Mouse (Mus musculus) midbrain, embryonic 12.5 days (tissue): ENCODE measurements at regions not wholly inside any gene's neighbourhood (a gene's known extent, or its start where the extent isn't known, plus 50 kb on each side); places are given as distances from the start of the nearest gene placed in this dataset.

Experiments used
- ATAC-seq: fragments of 200-750 bp; cut with Nextera tagmentation; 2 replicates; pipeline ENCODE4 v1.8.0; 2017; ENCODE audit warnings: low read depth, moderate TSS enrichment, moderate library complexity; ENCODE audit not compliant: low FRiP score
- H3K27ac ChIP-seq: fragments of 300-500 bp; sonication (generic); replicated peaks from 2 replicates; pipeline ENCODE4 v1.5.1; 2016; ENCODE audit warnings: mild to moderate bottlenecking
- H3K27me3 ChIP-seq: fragments of 300-500 bp; sonication (generic); 2 replicates; pipeline ENCODE4 v1.6.1; 2016; ENCODE audit warnings: mild to moderate bottlenecking
- H3K36me3 ChIP-seq: fragments of 300-500 bp; sonication (generic); 2 replicates; pipeline ENCODE4 v1.6.1; 2016
- H3K4me1 ChIP-seq: fragments of 300-500 bp; sonication (generic); 2 replicates; pipeline ENCODE4 v1.6.1; 2016
- H3K4me2 ChIP-seq: fragments of 300-500 bp; sonication (generic); replicated peaks from 2 replicates; pipeline ENCODE4 v1.6.1; 2016; ENCODE audit warnings: mild to moderate bottlenecking, moderate library complexity
- H3K4me3 ChIP-seq: fragments of 300-500 bp; sonication (generic); 2 replicates; pipeline ENCODE4 v1.5.1; 2016; ENCODE audit warnings: mild to moderate bottlenecking
- H3K9ac ChIP-seq: fragments of 300-500 bp; sonication (generic); replicated peaks from 2 replicates; pipeline ENCODE4 v1.6.1; 2016; ENCODE audit warnings: mild to moderate bottlenecking, moderate library complexity
- H3K9me3 ChIP-seq: fragments of 300-500 bp; sonication (generic); 2 replicates; pipeline ENCODE4 v1.6.1; 2016; ENCODE audit warnings: mild to moderate bottlenecking
- WGBS: fragments of 180-500 bp; shearing (Covaris S2); methylation state at CpG from one replicate; pipeline ENCODE4 v1.1.7; 2016; 5-methylcytosine and 5-hydroxymethylcytosine counted together

DNA sequence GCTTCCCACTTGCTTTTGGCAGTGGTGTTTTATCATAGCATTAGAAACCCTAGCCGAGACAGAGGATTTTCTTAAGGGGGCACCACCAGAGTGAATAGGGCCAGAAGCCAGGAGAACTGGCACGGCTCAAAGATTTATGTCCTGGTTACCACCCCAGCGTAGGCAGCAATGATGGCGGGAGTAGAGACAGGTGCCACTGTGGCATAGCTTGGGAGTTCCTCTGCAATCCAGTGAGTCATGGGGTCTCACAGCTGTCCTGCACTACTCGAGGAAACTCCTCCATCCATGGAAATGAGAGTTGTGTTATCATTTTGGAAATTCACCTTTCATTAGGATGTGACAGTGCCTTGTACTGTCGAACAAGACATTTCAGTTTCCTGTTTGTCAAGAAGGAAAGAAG is 169.6 kb downstream of the Inhbb start:
- ATAC-seq: no peak
- WGBS: 92% methylated on average over 6 of the region's 6 CpGs
- H3K9ac ChIP-seq: no peak overlapping the region

DNA sequence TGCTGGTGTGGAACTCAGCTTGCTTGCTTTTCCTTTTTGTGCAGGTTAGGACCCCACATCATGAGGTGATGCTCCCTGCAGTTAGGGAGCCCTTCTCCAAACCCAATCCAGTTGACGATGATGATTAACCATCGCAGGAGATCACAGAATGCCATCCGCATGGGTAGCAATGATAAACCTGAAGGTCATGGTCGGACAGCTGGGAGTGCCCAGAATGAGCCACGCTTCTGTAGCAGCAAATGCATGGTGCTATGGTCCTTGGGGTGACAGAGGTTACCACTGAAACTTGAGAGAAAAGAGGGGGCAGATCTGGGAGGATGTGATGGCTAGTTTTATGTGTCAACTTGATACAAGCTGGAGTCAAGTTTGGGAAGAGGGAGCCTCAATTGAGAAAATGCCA is 170.3 kb downstream of the Inhbb start:
- Histone ChIP-seq H3K9me3 (no peaks in the 10 kb centered on the region), H3K4me3 (no peak overlapping the region), H3K27ac (no peak overlapping the region), H3K27me3 (peaks cover 1% of the 10 kb centered on the region; the same call in 1 of the 2 replicates), H3K9ac (no peak overlapping the region), H3K36me3 (no peaks in the 10 kb centered on the region), H3K4me2 (no peak overlapping the region), H3K4me1 (peaks cover 4% of the 10 kb centered on the region; the same call in 1 of the 2 replicates)
- 89% methylated on average over 5 of the region's 5 CpGs for WGBS
- no peak for ATAC-seq

More for the DNA sequence above, 169.6 kb downstream of the Inhbb start:
- Histone ChIP-seq H3K4me1 (peaks cover 6% of the 10 kb centered on the region; the same call in 1 of the 2 replicates), H3K4me3 (no peak overlapping the region), H3K27me3 (peaks cover 7% of the 10 kb centered on the region; the same call in 1 of the 2 replicates), H3K36me3 (no peaks in the 10 kb centered on the region), H3K27ac (no peak overlapping the region), H3K9me3 (no peaks in the 10 kb centered on the region), H3K4me2 (no peak overlapping the region)

DNA sequence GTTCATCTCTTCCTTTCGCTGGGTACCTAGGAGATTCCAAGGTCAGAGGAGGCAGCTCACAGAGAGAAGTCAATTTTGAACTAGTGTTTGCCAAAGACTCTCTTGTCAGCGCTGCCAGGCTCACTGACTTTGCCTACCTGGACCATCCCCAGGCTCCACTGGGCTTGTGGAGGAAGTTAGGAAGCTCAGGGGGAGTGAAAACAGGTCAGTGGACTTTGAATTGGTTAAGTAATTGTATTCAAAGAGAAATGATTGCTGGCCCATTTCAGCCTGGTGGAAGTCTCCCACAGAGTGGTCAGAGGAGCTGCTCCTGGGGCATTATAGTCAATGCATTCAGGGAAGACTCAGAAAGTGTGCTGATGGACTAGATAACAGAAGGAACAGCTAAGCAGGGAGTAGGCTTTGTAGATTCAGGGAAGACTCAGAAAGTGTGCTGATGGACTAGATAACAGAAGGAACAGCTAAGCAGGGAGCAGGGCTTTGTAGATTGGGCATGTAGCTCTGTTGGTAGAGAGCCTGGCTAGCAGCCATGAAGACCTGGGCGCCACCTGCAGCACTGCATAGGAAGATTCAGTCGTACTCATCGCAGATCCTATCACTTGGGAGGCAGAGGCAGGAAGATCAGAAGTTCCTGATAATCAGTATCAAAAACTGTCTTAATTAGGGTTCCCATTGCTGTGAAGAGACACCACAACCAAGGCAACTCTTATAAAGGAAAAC is 173.1 kb downstream of the Inhbb start:
- 86% methylated on average over 5 of the region's 5 CpGs for WGBS
- no peaks in the 10 kb centered on the region for H3K27me3 ChIP-seq
- no peak overlapping the region for H3K4me3 ChIP-seq
- H3K4me2 ChIP-seq: no peak overlapping the region
- H3K36me3 ChIP-seq: no peaks in the 10 kb centered on the region
- H3K4me1 ChIP-seq: no peaks in the 10 kb centered on the region
- no peak for ATAC-seq
- H3K9ac ChIP-seq: no peak overlapping the region
- H3K9me3 ChIP-seq: no peaks in the 10 kb centered on the region
- no peak overlapping the region for H3K27ac ChIP-seq

DNA sequence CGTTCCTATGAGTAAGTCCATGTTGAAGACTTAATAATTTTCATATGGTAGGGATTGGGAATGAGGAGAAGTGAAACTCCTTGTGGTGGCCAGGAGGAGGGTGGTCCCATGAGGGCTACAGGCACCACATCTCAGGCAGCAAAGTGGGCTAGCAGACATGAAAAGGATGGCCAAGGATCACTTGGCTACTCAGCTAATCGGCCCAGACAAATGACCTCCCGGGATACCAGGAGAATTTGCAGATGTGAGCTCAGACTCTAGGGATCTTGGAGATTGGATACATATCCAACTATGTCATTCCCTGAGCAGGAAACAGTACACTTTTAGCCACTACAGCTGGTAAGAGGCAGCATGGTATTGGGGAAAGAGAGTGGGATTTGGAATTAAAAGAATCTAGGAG is 174.9 kb downstream of the Inhbb start:
- no peak for ATAC-seq
- H3K9ac ChIP-seq: no peak overlapping the region
- H3K27me3 ChIP-seq: no peaks in the 10 kb centered on the region
- H3K4me1 ChIP-seq: no peaks in the 10 kb centered on the region
- H3K4me2 ChIP-seq: no peak overlapping the region
- no peaks in the 10 kb centered on the region for H3K9me3 ChIP-seq
- H3K4me3 ChIP-seq: no peak overlapping the region
- WGBS: 85% methylated on average over 3 of the region's 3 CpGs
- no peak overlapping the region for H3K27ac ChIP-seq
- no peaks in the 10 kb centered on the region for H3K36me3 ChIP-seq

DNA sequence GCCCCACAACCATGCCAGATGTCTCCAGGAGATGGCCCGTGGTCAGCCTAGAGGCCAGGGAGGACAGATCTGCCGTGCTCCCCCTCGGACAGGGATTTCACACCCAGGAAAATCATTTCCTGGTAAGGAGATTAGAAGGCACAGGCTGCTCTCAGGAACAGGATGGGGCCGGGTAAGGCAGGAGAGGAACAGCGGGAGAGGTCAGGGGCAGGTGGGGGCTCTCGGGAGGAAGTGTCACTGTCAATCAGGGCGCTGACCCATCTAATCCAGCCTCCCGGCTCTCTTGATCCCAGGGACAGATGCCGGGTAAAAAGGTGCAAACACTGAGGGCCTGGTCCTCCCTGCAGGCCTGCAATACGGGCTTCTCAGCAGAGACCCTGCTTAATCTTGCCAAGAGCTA is 183.6 kb downstream of the Inhbb start:
- Histone ChIP-seq H3K9ac (no peak overlapping the region), H3K4me2 (no peak overlapping the region), H3K4me1 (0 out of 2 replicates have a peak, but pooled peaks cover 2% of the 10 kb centered on the region), H3K27me3 (no peaks in the 10 kb centered on the region), H3K9me3 (no peaks in the 10 kb centered on the region), H3K27ac (no peak overlapping the region), H3K4me3 (no peak overlapping the region), H3K36me3 (no peaks in the 10 kb centered on the region)
- WGBS: 32% methylated on average over 10 of the region's 10 CpGs
- no peak for ATAC-seq

DNA sequence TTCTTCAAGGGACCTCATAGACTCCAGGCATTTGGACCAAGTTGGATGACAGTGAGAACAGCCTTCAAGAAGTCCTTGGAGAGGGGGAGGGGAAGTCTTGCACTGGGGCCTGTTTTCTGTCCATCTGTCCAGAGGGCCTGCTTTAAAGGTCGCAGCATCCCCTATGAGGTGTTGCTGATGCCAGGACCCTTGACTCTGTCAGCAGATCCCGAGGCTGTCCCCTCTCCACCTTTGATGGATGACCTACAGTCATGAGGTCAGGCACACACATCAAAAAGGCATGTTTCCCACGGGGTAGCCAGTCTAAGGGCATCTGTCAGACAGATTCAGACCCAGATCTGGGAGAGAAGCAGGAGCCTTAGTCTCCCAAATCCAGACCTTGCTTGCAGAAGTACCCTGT is 183.4 kb upstream of the Gli2 start:
- peaks cover 5% of the 10 kb centered on the region; the same call in 1 of the 2 replicates for H3K9me3 ChIP-seq

DNA sequence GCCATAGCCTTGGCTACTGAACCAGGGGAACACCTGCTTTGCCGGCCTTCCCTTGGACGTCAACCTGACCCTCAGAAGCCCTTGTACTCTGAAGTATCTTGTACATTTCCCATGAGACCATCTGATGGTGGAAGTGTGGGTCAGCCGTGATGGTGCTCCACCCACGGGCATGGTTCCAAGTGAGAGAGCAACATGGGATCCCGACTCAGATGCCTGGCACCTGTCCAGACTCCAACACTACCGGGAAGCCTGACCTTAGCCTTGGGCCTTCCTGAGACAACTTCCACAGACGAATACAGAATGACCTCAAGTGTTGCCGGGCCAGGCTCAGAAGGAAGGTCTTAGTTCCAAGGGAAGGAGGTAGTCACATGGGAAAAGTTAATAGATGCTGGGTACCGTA is 181.0 kb upstream of the Gli2 start:
- no peak for ATAC-seq
- Histone ChIP-seq H3K36me3 (no peaks in the 10 kb centered on the region), H3K9me3 (peaks cover 5% of the 10 kb centered on the region; the same call in 1 of the 2 replicates)

More for the DNA sequence above, 183.4 kb upstream of the Gli2 start:
- Histone ChIP-seq H3K4me2 (no peak overlapping the region), H3K27ac (no peak overlapping the region), H3K4me1 (0 out of 2 replicates have a peak, but pooled peaks cover 2% of the 10 kb centered on the region), H3K36me3 (no peaks in the 10 kb centered on the region), H3K27me3 (no peaks in the 10 kb centered on the region), H3K4me3 (no peak overlapping the region), H3K9ac (no peak overlapping the region)
- no peak for ATAC-seq
- 72% methylated on average over 3 of the region's 3 CpGs for WGBS

DNA sequence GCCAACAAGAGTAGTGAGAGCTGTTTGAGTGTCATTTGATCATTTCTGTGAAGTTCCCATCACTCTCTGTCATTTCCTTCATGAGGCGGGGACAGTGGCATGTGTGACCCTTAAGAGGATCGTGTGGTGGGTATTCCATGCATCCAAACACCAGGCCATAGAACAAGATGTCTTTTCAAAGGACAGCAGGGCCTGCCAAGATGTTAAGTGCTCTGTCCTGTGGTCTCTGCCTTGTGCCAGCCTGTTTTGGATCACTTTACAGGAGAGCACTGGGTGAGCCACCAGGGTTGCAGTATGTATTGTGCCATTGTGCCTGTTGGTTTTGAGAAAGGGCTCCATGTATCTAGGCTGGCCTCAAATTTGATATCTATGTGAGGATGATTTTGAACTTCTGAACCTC is 173.6 kb upstream of the Gli2 start:
- Histone ChIP-seq H3K4me3 (no peak overlapping the region), H3K9me3 (no peaks in the 10 kb centered on the region), H3K27ac (no peak overlapping the region), H3K27me3 (no peaks in the 10 kb centered on the region), H3K4me1 (no peaks in the 10 kb centered on the region), H3K36me3 (no peaks in the 10 kb centered on the region), H3K9ac (no peak overlapping the region), H3K4me2 (no peak overlapping the region)
- 88% methylated on average over 2 of the region's 2 CpGs for WGBS
- ATAC-seq: no peak

More for the DNA sequence above, 181.0 kb upstream of the Gli2 start:
- Histone ChIP-seq H3K4me2 (no peak overlapping the region), H3K27ac (no peak overlapping the region), H3K4me3 (no peak overlapping the region), H3K4me1 (0 out of 2 replicates have a peak, but pooled peaks cover 2% of the 10 kb centered on the region), H3K27me3 (no peaks in the 10 kb centered on the region), H3K9ac (no peak overlapping the region)
- 87% methylated on average over 9 of the region's 9 CpGs for WGBS

DNA sequence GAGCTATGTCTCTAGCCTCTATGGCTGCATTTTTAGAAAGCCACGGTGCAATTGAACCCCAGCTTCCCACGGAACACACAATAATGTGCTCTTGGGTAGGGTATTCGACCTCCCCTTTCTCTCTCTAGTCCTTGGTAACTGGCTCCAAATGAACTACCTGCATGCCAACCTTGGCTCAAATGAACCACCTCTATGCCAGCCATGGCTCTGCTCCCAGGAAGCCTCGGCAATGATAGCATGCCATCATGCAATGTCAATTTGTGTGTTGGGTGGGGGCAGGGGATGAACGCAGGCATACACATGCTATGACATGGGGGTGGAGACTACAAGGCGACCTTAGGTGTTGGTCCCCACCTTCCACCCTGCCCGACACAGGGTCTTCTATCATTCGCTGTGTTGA is 170.5 kb upstream of the Gli2 start:
- Histone ChIP-seq H3K9ac (no peak overlapping the region), H3K4me3 (no peak overlapping the region), H3K36me3 (no peaks in the 10 kb centered on the region), H3K27ac (no peak overlapping the region), H3K4me1 (no peaks in the 10 kb centered on the region), H3K9me3 (no peaks in the 10 kb centered on the region), H3K4me2 (no peak overlapping the region), H3K27me3 (no peaks in the 10 kb centered on the region)
- 89% methylated on average over 8 of the region's 8 CpGs for WGBS
- no peak for ATAC-seq

DNA sequence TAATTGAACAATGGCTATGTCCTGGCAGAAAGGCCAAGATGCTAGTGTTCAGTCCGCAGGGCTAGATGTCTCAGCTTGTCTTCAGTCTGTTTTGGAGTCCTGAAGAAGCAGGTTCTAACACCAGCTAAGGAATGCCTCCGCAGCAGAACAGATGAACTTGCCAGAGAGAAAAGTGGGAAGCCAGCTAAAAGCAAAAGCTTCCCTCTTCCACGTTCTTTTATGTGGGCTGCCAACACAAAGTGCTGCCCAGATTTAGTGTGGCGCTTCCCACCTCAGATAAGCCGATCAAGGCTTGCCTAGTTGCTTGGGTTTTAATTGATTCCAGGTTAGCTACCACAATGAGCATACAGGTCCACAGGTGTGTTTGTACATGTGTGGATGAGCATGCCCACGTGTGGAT is 168.5 kb upstream of the Gli2 start:
- Histone ChIP-seq H3K36me3 (no peaks in the 10 kb centered on the region), H3K4me1 (no peaks in the 10 kb centered on the region), H3K27me3 (no peaks in the 10 kb centered on the region), H3K27ac (no peak overlapping the region), H3K9me3 (no peaks in the 10 kb centered on the region), H3K4me2 (no peak overlapping the region), H3K9ac (no peak overlapping the region), H3K4me3 (no peak overlapping the region)
- ATAC-seq: no peak
- WGBS: 89% methylated on average over 6 of the region's 6 CpGs

DNA sequence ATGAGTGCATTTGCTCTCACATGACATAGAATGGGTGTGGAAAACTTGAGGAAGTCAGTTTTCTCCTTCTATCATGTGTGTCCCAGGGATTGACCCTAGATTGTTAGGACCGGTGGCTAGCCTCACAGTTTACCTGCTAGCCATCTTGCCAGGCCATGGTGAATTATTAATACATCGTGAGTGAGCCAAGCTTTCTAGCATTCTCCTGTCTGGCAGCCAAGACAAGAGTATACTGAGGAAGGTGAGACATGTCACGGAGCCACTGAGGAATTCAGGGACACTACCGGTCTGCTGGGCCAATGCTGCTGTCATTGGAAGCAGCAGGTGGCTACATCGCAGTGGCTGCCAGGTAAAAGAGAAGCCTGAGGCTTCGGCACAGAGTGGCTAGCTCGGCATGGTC is 167.6 kb upstream of the Gli2 start:
- H3K27me3 ChIP-seq: no peaks in the 10 kb centered on the region
- H3K4me3 ChIP-seq: no peak overlapping the region
- H3K4me2 ChIP-seq: no peak overlapping the region
- no peaks in the 10 kb centered on the region for H3K36me3 ChIP-seq
- H3K27ac ChIP-seq: no peak overlapping the region
- no peaks in the 10 kb centered on the region for H3K9me3 ChIP-seq
- no peak for ATAC-seq
- no peak overlapping the region for H3K9ac ChIP-seq
- H3K4me1 ChIP-seq: no peaks in the 10 kb centered on the region
- whole genome bisulfite sequencing: 84% methylated on average over 7 of the region's 7 CpGs

DNA sequence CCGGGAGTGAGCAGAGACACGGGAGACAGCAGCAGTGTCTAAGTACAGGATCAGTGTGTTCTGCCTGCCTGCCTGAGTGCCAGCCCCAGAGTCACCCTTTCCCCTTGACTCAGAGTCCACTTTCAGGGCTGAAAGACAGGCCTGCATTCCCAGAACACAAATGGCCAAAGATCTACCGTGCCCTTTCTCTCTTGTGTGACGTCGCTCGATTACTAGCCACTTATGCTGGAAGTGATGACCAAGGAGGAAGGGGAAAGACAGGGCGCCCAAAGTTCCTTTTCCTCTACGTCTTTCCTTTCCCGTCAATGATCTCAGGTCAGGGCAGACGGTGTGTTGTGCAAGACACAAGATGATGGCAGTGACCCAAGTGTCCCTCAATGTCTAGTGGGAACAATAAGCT is 166.4 kb upstream of the Gli2 start:
- ATAC-seq: no peak
- H3K9me3 ChIP-seq: no peaks in the 10 kb centered on the region

DNA sequence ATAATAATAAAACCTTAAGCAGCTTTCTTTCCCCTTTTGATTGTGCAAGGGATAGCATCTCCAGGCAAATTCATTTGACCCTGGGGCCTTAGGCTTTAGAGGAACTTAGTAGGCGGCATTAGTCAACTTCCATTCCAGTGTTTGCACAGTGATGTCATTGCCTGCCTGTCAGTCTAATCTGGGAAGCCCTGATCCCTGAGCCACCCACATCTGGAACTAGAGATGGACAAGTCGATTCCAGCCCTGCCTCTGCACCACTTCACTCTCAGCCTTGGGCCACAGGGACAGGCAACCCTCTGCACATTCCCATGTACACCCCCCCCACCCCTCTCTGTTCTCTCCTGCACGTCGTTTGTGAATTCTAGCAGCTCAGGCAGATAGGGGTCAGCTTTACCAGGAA is 164.0 kb upstream of the Gli2 start:
- Histone ChIP-seq H3K9ac (no peak overlapping the region), H3K27me3 (0 out of 2 replicates have a peak, but pooled peaks cover 5% of the 10 kb centered on the region), H3K4me3 (no peak overlapping the region), H3K9me3 (no peaks in the 10 kb centered on the region), H3K4me2 (no peak overlapping the region), H3K4me1 (no peaks in the 10 kb centered on the region), H3K36me3 (no peaks in the 10 kb centered on the region), H3K27ac (no peak overlapping the region)
- no peak for ATAC-seq
- WGBS: 45% methylated on average over 4 of the region's 4 CpGs

More for the DNA sequence above, 166.4 kb upstream of the Gli2 start:
- H3K27ac ChIP-seq: no peak overlapping the region
- no peak overlapping the region for H3K9ac ChIP-seq
- no peaks in the 10 kb centered on the region for H3K4me1 ChIP-seq
- WGBS: 80% methylated on average over 10 of the region's 10 CpGs
- H3K4me3 ChIP-seq: no peak overlapping the region
- H3K27me3 ChIP-seq: no peaks in the 10 kb centered on the region
- H3K36me3 ChIP-seq: no peaks in the 10 kb centered on the region
- H3K4me2 ChIP-seq: no peak overlapping the region
